Mouse (Mus musculus): ENCODE data around the gene Spata1.

- TF ChIP-seq CTCF (IDR thresholded peaks at IDR 0.05; ENCODE audit: low read depth), result no peak
- no peak for TF ChIP-seq EP300 (IDR thresholded peaks at IDR 0.05; ENCODE audit: low read depth)
These were observed 77.8 kb downstream of the Spata1 start for GRCm38 (mm10) chr3:146421787-146422186.

Measured in liver, postnatal 0 days (tissue).